Mouse (Mus musculus) liver (tissue): ENCODE measurements around the gene Pcyt2.

Experiments
- DNase-seq: peaks from one replicate; pipeline ENCODE4 v3.0.0-alpha.2; 2020; ENCODE audit warnings: mixed read lengths

Pcyt2 gene

GRCm38 (mm10) chr11:120580190-120580589 is 37.5 kb downstream of the Pcyt2 start:
- DNase-seq: peak; percentile 46

- DNase-seq: peak; percentile 82
Observed at GRCm38 (mm10) chr11:120579316-120580107, 38.2 kb downstream of the Pcyt2 start.

GRCm38 (mm10) chr11:120578694-120579243 is 39.0 kb downstream of the Pcyt2 start:
- peak; percentile 15 for DNase-seq

- no peak for DNase-seq
Observed at GRCm38 (mm10) chr11:120578024-120578693, 39.6 kb downstream of the Pcyt2 start.

- no peak for DNase-seq
Observed at GRCm38 (mm10) chr11:120577211-120578023, 40.3 kb downstream of the Pcyt2 start.

- peak; percentile 40 for DNase-seq
Observed at GRCm38 (mm10) chr11:120576365-120576981, 41.3 kb downstream of the Pcyt2 start.

- no peak for DNase-seq
Observed at GRCm38 (mm10) chr11:120575940-120576339, 41.8 kb downstream of the Pcyt2 start.

- no peak for DNase-seq
Observed at GRCm38 (mm10) chr11:120575046-120575445, 42.7 kb downstream of the Pcyt2 start.

- no peak for DNase-seq
Observed at GRCm38 (mm10) chr11:120574278-120574600, 43.5 kb downstream of the Pcyt2 start.

GRCm38 (mm10) chr11:120573585-120574277 is 44.0 kb downstream of the Pcyt2 start:
- DNase-seq: peak; percentile 36

- peak; percentile 99 for DNase-seq
Observed at GRCm38 (mm10) chr11:120572752-120573584, 44.8 kb downstream of the Pcyt2 start, which contains the start of gene P4hb. P4hb (minus strand) TSS chr11:120573253.

- DNase-seq: no peak
Observed at GRCm38 (mm10) chr11:120572417-120572751, 45.4 kb downstream of the Pcyt2 start.

- no peak for DNase-seq
Observed at GRCm38 (mm10) chr11:120571754-120572416, 45.9 kb downstream of the Pcyt2 start.

GRCm38 (mm10) chr11:120571122-120571521 is 46.6 kb downstream of the Pcyt2 start:
- peak; percentile 46 for DNase-seq

GRCm38 (mm10) chr11:120568324-120568723 is 49.4 kb downstream of the Pcyt2 start:
- no peak for DNase-seq

- DNase-seq: no peak
Observed at GRCm38 (mm10) chr11:120565114-120565513, 52.6 kb downstream of the Pcyt2 start.

GRCm38 (mm10) chr11:120562949-120563348 is 54.8 kb downstream of the Pcyt2 start:
- no peak for DNase-seq

GRCm38 (mm10) chr11:120560952-120561728 is 56.6 kb downstream of the Pcyt2 start:
- DNase-seq: no peak
